Mouse (Mus musculus) bone marrow macrophage, adult 2 months (primary cell): ENCODE results near the gene Sftpa1. TPM values are rescaled to one million over a fixed set of nuclear protein-coding genes. Genes with fewer than 3 reads are reported as not detected.

Source experiments
- H3K27ac ChIP-seq: 2 replicates; pipeline ENCODE4 v1.5.1; 2012; ENCODE audit warnings: low read depth, low read length; ENCODE audit not compliant: insufficient read depth
- H3K4me1 ChIP-seq: 2 replicates; pipeline ENCODE4 v1.6.1; 2012; ENCODE audit warnings: low read length; ENCODE audit not compliant: control insufficient read depth, insufficient read depth
- H3K4me3 ChIP-seq: 2 replicates; pipeline ENCODE4 v1.5.1; 2012; ENCODE audit warnings: mild to moderate bottlenecking, low read length, moderate library complexity; ENCODE audit not compliant: insufficient read depth
- CTCF ChIP-seq: IDR thresholded peaks from 2 replicates; pipeline ENCODE4 v1.5.1; 2012; ENCODE audit warnings: low read depth, mild to moderate bottlenecking, low read length, moderate library complexity
- POLR2A ChIP-seq: IDR thresholded peaks from 2 replicates; pipeline ENCODE4 v1.6.1; 2012; ENCODE audit warnings: mild to moderate bottlenecking, low read depth, low read length, borderline replicate concordance
- polyA plus RNA-seq: library from polyadenylated mRNA; stranded (reverse); fragments of >200 nt; gene quantifications from 2 replicates; pipeline ENCODE4 v1.2.4, GENCODE M21; 2012; ENCODE audit not compliant: missing spikeins, insufficient read depth, insufficient read length

Sftpa1 gene
- polyA plus RNA-seq: not detected in 2 replicates

DNA sequence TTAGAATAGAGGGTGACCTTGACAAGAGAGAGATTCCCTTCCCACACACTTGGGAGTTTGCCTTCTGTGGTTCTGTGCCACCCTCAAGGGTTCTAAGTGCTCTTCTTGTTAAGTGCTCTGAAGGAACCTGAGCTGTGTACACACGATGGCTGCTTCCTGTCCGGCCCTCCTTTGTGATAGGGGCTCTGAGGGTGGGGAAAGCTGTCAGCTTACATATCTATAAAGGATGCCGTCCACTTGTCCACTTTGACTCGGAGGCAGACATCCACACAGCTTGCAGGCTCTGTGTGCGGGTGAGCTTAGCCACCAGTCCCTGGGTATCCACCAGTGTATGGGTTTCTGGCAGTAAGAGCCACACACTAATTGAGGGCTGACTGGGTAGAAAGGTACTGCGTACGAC, at the start of gene Sftpa1:
Sftpa1 (plus strand) TSS at position 243 of the 400 bp plus-strand sequence.
- Histone ChIP-seq H3K4me3 (no peak within 1 kb of the TSS), H3K4me1 (no peaks in the 10 kb centered on the region), H3K27ac (no peak within 1 kb of the TSS)
- TF ChIP-seq POLR2A (no peak), CTCF (no peak)

DNA sequence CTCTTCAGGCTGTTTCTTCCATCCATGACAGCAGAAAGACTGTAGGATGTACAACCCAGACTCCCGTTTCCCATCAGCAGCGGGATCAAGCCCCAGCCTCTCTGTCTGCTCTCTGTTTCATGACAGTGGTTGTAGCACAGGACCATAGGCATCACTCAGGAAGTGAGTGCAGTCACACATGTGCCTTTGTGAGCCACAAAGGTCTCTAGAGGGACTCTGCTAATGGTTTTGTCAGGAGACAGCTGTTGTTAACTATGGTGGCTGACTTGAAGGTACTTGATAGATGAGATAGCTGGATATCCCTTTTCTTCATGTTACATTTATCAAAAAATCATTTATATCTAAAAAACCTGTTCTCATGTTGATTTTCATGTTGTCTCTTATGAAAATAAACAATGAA, 49.2 kb upstream of the Sftpa1 start:
- no peak overlapping the region for H3K27ac ChIP-seq
- TF ChIP-seq POLR2A (no peak), CTCF (no peak)
- H3K4me3 ChIP-seq: no peak overlapping the region
- H3K4me1 ChIP-seq: no peaks in the 10 kb centered on the region

DNA sequence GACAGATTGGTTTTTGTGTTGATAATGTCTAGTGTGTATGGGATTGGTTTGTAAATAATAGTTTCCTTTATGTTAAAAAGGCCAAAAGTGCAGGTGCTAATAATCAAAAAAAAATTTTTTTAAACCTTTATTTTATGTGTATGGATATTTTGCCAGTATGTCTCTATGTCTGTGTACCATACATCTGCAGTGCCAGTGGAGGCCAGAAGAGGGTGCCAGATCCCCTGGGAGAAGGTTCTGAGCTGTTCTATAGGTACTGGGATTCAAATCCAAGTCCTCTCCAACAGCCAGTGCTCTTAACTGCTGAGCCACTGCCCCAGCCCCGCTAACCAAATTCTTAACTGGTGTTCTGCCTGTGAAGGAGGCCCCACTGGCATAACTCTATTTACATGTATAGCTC, 44.1 kb upstream of the Sftpa1 start:
- no peak for TF ChIP-seq CTCF
- TF ChIP-seq POLR2A: no peak

DNA sequence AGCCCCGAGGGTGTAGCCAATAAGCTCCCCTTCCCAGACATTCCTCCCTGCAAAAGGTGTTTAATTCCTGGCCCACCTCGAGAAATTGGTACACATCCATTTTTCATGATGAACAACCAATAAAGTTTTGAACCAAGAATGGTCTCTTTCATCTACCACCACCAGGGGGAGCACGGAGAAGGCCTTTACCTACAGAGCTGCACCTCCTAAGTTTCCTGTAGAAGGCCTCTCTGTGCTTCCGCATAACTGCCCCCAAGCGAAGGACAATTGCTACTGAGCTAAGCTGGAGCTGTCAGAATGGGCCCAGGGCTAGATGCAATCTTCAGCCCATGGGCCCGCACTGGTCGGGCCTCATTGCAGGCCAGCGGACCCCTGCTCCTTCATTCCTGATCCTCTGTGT, 40.8 kb upstream of the Sftpa1 start:
- TF ChIP-seq POLR2A (no peak), CTCF (peak; percentile 19; the same call in 1 of the 2 replicates)
- no peak overlapping the region for H3K4me3 ChIP-seq
- H3K27ac ChIP-seq: no peak overlapping the region
- no peaks in the 10 kb centered on the region for H3K4me1 ChIP-seq

More for the DNA sequence above, 44.1 kb upstream of the Sftpa1 start:
- Histone ChIP-seq H3K27ac (no peak overlapping the region), H3K4me3 (no peak overlapping the region), H3K4me1 (no peaks in the 10 kb centered on the region)

DNA sequence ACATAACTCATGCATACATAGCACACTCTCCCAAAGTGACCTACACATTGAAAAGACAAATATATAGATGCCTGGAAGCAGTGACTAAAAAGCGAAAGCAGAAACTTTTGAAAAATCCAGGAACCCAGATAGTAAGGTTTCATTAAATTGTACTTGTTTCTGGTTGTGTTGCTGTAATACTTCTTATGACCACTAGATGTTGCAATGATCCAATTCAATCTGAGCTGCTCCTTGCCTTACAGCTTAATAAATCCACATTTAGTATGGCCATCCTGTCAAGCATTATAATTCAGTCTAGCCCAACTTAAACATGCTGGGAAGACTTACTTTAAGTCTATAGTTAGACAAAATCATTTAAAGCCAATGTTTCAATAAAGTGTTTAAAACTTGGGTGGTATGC, 37.5 kb upstream of the Sftpa1 start:
- H3K27ac ChIP-seq: no peak overlapping the region
- H3K4me1 ChIP-seq: no peaks in the 10 kb centered on the region
- H3K4me3 ChIP-seq: no peak overlapping the region
- no peak for TF ChIP-seq POLR2A
- no peak for TF ChIP-seq CTCF

DNA sequence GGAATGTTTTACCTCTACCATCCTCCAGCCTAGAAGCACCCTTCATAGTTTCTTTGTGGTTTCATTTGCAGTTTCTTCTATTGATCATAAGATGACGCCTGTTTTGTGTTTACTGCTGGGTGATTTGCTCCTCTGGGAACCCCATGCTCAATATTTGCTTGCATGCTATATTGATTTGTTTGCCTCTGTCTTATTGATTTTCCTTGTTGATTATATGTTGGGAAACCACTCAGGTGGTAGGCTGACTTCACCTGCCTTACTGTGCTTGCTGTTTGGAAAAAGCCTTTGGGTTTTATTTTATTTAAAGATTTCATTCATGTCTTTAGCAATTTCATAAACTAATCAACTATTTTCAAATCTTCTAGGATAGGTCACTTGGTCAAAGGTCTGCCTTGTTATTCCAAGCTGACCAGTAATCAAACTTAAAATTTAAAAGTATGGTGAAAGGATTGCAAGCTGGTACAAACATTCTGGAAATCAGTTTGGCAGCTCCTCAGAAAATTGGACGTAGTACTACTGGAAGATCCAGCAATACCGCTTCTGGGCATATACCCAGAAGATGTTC, 35.2 kb upstream of the Sftpa1 start:
- H3K4me3 ChIP-seq: no peak overlapping the region
- H3K27ac ChIP-seq: no peak overlapping the region
- TF ChIP-seq POLR2A (no peak), CTCF (no peak)

DNA sequence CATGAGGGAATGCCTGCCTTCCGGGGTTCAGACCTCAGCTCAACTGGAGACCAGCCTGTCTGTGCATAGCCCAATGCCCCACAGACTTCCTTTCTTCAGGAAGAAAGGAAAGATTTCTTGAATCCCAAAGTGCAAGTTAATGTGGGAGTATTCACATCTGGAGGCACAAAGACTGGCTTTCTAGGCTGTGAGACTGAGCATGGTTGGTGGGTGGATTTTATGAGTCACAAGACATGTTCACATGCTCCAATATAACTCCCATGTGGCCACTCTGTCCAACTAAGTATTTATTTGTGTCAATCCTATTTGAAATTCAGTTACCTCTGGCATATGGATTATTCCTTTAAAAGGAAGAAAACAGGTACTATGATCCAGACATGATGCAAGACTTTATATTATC, 32.9 kb upstream of the Sftpa1 start:
- Histone ChIP-seq H3K4me1 (no peaks in the 10 kb centered on the region), H3K4me3 (no peak overlapping the region), H3K27ac (no peak overlapping the region)
- TF ChIP-seq POLR2A (no peak), CTCF (no peak)

More for the DNA sequence above, 35.2 kb upstream of the Sftpa1 start:
- H3K4me1 ChIP-seq: no peaks in the 10 kb centered on the region

DNA sequence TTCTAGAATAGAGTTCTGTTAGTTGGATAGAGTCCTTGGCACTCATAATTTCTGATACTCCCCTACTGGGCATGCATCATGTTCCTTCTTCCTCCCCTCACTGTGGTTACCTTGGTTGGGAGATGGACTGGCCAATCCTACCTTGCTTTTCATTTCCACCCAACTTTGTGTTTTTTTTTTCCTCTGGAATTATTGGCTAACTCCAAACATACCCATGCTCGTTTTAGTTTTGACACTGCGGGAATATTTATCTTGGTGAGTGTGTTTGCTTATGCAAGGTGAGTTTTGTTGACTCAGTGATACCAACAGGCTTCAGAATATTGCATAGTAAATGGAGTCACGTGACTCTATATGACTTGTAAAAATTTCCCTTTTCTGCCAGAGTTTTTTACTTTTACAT, 30.9 kb upstream of the Sftpa1 start:
- Histone ChIP-seq H3K4me1 (no peaks in the 10 kb centered on the region), H3K27ac (no peak overlapping the region), H3K4me3 (no peak overlapping the region)
- no peak for TF ChIP-seq CTCF
- TF ChIP-seq POLR2A: no peak

DNA sequence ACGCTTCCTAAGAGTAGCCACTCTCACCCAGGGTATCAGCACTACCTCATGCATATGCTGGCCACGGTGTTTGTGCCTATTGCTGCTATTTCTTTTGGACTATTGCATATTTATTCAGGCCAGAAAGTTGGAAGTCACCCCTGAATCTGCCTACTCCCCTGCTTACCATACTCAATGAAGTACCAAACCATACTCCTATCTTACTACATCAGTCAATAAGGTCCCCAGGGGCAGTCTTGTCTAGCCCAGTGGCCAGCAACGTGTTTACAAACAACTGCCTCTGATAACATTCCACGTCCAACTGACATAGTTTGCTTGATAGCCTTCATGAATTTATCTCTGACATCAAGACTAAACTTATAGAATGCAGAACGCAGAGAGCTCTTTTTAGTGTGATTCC, 30.3 kb upstream of the Sftpa1 start:
- Histone ChIP-seq H3K27ac (no peak overlapping the region), H3K4me3 (no peak overlapping the region), H3K4me1 (no peaks in the 10 kb centered on the region)
- no peak for TF ChIP-seq CTCF
- no peak for TF ChIP-seq POLR2A

DNA sequence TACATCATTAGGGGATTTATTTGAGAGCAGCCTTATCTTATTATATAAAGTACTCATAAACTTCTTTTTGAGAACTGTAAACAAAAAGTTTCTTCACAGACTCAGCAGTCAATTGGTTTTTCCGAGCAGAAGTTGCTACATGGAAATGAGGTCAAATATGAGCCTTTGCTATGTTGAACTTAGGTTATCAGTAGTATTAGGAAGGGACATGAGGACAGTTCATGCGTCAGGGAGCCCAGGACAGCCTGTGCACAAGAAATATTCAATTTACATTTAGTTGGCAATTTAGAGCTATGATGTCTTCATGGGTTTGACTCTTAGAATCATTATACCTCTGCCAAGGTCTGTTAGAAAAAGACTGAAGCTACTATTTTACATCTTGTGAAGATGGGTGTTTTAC, 29.3 kb upstream of the Sftpa1 start:
- H3K27ac ChIP-seq: no peak overlapping the region
- no peak overlapping the region for H3K4me3 ChIP-seq
- H3K4me1 ChIP-seq: no peaks in the 10 kb centered on the region
- TF ChIP-seq POLR2A (no peak), CTCF (no peak)

DNA sequence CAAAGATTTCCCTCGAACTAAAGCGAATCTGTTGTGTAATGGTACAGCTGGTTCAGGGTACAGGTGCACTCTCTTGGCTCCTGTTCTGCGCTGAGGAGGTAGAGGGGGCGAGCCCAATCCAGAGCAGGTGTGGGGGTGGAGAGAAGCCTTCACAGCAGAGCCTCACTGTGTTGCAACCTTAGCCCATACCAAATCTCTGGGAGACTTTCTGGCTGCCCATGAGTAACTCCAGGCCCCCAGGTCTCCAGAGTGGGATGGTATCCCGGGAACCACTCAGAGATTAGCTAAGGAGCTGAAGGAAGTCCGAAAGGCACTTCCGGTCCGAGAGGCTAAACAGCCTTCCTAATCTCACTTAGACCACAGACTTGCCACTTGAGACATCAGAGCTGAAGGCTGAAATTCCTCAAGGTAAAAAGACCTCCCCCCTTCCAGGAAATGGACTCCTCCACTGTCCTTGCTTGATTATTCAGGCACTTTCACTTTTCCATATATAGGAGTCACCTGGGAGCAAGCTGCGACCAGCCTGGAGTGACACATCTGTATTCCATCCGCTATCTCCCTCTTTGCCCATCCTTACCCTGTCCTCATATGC, 26.6 kb upstream of the Sftpa1 start, which contains the start of gene Mat1a:
Mat1a (plus strand) TSS at position 183 of the 592 bp plus-strand sequence.
- Histone ChIP-seq H3K27ac (no peak within 1 kb of the TSS), H3K4me3 (no peak within 1 kb of the TSS), H3K4me1 (no peaks in the 10 kb centered on the region)
- TF ChIP-seq POLR2A (no peak), CTCF (no peak)
